Mouse (Mus musculus) erythroblast, embryonic 14.5 days (primary cell): ENCODE data around the gene Ppp1r18.

Source experiments
- GATA1 ChIP-seq: IDR thresholded peaks from 2 replicates; pipeline ENCODE4 v1.6.1; 2012; ENCODE audit warnings: low read length, inconsistent platforms, mixed read lengths
- TAL1 ChIP-seq: IDR thresholded peaks from 3 replicates; pipeline ENCODE4 v1.6.1; 2012; ENCODE audit warnings: low read length, inconsistent platforms, mixed read lengths

DNA sequence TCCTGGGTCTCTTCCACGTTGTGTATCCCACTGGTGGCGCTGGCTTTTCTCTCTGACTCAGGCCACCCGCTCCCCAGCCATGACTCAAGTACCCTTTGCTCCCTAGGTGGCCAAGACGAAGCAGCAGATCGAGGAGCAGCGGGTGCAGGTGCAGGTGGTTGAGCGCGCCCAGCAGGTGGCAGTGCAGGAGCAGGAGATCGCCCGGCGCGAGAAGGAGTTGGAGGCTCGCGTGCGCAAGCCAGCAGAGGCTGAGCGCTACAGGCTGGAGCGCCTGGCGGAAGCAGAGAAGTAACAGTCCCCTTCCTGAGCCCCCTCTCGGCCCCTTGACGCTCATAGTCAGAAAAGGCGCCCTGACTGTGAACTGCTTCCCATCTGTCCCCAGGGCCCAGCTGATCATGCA lies 35.7 kb upstream of the Ppp1r18 start:
- TF ChIP-seq TAL1 (no peak), GATA1 (no peak)
